Mouse (Mus musculus): ENCODE data around the gene Oaz1. TPM values are rescaled to one million over a fixed set of nuclear protein-coding genes. Genes with fewer than 3 reads are reported as not detected.
A peak's percentile ranks its signal among the peaks of the same experiment; 100 is the strongest.

Oaz1 gene
- polyA plus RNA-seq, 1 experiment from 2014 or later: 2,064 TPM

GRCm38 (mm10) chr10:80831136-80831535 lies 4.7 kb downstream of the Oaz1 start:
- no peaks in the 10 kb centered on the region for H3K9me3 ChIP-seq
- DNase-seq (ENCODE audit: low spot score): peak; percentile 91
- H3K27ac ChIP-seq: no peak overlapping the region
- peaks cover 40% of the 10 kb centered on the region for H3K27me3 ChIP-seq (ENCODE audit: insufficient read depth, poor library complexity, severe bottlenecking)
- peaks cover 29% of the 10 kb centered on the region for H3K36me3 ChIP-seq
- H3K4me3 ChIP-seq: peak overlapping the region; percentile 20; the same call in 1 of the 2 replicates
- peaks cover 77% of the 10 kb centered on the region for H3K4me1 ChIP-seq
- WGBS: 3% methylated on average over 9 of the region's 9 CpGs

DNA sequence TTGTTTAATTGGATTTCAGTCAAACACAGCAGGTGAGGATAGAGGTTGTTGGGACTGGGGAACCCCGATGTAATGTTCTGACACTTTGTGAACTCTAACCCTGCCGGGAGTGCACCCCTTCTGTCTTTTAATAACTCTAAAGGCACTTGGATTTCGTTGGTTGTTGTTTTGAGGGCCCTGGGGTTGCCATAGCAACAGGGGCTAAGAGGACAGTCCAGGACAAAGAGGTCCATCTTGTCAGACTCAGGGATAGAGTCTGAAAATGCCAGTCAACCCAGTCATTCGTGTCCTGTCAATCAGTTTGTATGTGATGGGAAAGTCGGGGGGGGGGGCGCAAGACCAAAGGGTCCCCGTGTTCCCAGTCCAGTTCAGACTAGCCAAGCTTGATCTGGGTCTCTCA lies 6.4 kb downstream of the Oaz1 start:
- 65% methylated on average over 7 of the region's 7 CpGs for WGBS
- H3K4me3 ChIP-seq: no peak overlapping the region
- H3K9me3 ChIP-seq: no peaks in the 10 kb centered on the region
- H3K4me1 ChIP-seq: peaks cover 86% of the 10 kb centered on the region
- no peak overlapping the region for H3K27ac ChIP-seq
- DNase-seq (ENCODE audit: low spot score): no peak
- H3K27me3 ChIP-seq (ENCODE audit: insufficient read depth, poor library complexity, severe bottlenecking): peaks cover 54% of the 10 kb centered on the region
- H3K36me3 ChIP-seq: peaks cover 28% of the 10 kb centered on the region

DNA sequence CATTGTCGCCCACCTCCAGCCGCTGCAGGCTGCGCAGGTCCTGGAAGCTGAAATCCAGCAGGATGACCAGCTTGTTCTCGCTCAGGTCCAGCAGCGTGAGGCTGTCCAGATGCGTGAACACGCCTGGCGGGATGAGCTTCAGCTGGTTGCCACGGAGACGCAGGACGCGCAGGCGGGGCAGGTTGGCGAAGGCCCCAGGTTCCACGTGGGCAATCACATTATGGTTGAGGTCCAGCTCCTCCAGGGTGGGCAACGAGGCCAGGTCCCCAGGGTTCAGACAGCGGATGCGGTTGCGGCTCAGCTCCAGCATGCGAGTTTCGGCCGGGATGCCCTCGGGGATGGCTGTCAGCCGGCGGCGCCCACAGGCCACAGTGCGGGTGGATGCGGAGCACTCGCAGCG lies 9.2 kb downstream of the Oaz1 start:
- Histone ChIP-seq H3K9me3 (no peaks in the 10 kb centered on the region), H3K27me3 (ENCODE audit: insufficient read depth, poor library complexity, severe bottlenecking) (peaks cover 57% of the 10 kb centered on the region), H3K36me3 (0 out of 2 replicates have a peak, but pooled peaks cover 2% of the 10 kb centered on the region), H3K27ac (peak overlapping the region; percentile 52; the same call in 1 of the 2 replicates), H3K4me1 (peaks cover 70% of the 10 kb centered on the region), H3K4me3 (peak overlapping the region; percentile 38)
- no peak for DNase-seq (ENCODE audit: low spot score)
- 47% methylated on average over 30 of the region's 30 CpGs for WGBS

DNA sequence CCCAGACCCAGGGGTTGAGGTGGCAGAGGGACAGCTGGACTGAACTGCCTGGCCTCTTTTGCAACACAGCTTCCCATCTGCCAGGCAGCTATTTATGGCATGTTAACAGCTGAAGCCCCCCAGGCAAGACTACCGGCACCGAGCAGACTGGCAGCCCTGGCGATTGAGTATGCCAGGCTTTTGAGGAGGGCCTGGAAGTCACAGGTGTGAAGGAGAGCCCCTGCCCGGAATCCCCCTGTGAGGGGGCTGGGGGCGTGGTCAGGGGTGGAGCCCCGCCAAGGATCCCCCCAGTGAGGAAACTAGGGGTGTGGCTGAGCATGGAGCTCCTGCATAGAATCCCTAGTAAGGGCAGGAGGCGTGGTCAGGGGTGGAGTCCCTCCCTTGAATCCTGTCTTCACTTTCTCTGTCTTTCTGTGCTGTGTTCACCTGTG lies 10.5 kb downstream of the Oaz1 start:
- H3K9me3 ChIP-seq: no peaks in the 10 kb centered on the region
- peaks cover 71% of the 10 kb centered on the region for H3K27me3 ChIP-seq (ENCODE audit: insufficient read depth, poor library complexity, severe bottlenecking)
- H3K27ac ChIP-seq: peak overlapping the region; percentile 68; the same call in 1 of the 2 replicates
- H3K36me3 ChIP-seq: no peaks in the 10 kb centered on the region
- no peak for DNase-seq (ENCODE audit: low spot score)
- H3K4me1 ChIP-seq: peaks cover 57% of the 10 kb centered on the region
- WGBS: 38% methylated on average over 7 of the region's 7 CpGs
- peak overlapping the region; percentile 13 for H3K4me3 ChIP-seq

- DNase-seq (ENCODE audit: low spot score): no peak
- Histone ChIP-seq H3K4me1 (peaks cover 48% of the 10 kb centered on the region), H3K9me3 (no peaks in the 10 kb centered on the region), H3K27ac (peak overlapping the region; percentile 68), H3K27me3 (ENCODE audit: insufficient read depth, poor library complexity, severe bottlenecking) (peaks cover 73% of the 10 kb centered on the region), H3K4me3 (peak overlapping the region; percentile 13; the same call in 1 of the 2 replicates), H3K36me3 (no peaks in the 10 kb centered on the region)
- 18% methylated on average over 2 of the region's 2 CpGs for WGBS
Observed at GRCm38 (mm10) chr10:80837827-80838226, 11.4 kb downstream of the Oaz1 start.

DNA sequence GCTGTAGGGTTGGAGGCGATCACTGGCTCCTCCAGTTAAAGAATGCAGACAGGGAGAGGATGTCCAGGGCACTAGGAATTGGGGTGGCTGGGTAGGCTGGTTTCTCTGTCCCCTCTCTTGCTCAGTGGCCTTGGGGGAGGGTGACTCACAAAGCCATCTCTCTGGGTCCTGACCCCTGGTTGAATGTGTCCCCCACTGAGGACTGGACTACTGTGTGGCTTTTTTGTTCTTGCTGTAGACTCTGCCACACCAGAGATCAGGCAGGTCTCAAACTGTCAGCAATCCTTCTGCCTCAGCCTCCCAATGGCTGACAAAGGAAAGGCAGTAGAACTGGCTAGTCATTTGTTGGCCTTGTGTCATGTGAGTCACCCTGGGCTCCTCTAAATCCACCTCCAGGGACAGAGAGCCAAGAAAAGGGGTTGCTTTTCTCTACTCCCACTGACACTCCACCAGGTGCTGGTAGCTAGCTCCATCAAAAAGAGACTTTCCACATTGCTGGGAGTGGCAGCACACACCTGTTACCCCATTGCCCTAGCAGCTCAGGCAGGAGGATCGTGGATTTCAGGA lies 12.0 kb downstream of the Oaz1 start:
- Histone ChIP-seq H3K27me3 (ENCODE audit: insufficient read depth, poor library complexity, severe bottlenecking) (peaks cover 73% of the 10 kb centered on the region), H3K4me3 (0 out of 2 replicates have a peak overlapping the region, but pooled peaks have one; percentile 13), H3K36me3 (no peaks in the 10 kb centered on the region), H3K9me3 (no peaks in the 10 kb centered on the region), H3K27ac (peak overlapping the region; percentile 68; the same call in 1 of the 2 replicates), H3K4me1 (peaks cover 45% of the 10 kb centered on the region)
- 57% methylated on average over 2 of the region's 2 CpGs for WGBS
- no peak for DNase-seq (ENCODE audit: low spot score)

GRCm38 (mm10) chr10:80839848-80840247 lies 13.4 kb downstream of the Oaz1 start:
- peaks cover 45% of the 10 kb centered on the region for H3K4me1 ChIP-seq
- no peaks in the 10 kb centered on the region for H3K9me3 ChIP-seq
- WGBS: 55% methylated on average over 6 of the region's 6 CpGs
- H3K4me3 ChIP-seq: no peak overlapping the region
- DNase-seq (ENCODE audit: low spot score): no peak
- H3K36me3 ChIP-seq: no peaks in the 10 kb centered on the region
- no peak overlapping the region for H3K27ac ChIP-seq
- H3K27me3 ChIP-seq (ENCODE audit: insufficient read depth, poor library complexity, severe bottlenecking): peaks cover 73% of the 10 kb centered on the region

DNA sequence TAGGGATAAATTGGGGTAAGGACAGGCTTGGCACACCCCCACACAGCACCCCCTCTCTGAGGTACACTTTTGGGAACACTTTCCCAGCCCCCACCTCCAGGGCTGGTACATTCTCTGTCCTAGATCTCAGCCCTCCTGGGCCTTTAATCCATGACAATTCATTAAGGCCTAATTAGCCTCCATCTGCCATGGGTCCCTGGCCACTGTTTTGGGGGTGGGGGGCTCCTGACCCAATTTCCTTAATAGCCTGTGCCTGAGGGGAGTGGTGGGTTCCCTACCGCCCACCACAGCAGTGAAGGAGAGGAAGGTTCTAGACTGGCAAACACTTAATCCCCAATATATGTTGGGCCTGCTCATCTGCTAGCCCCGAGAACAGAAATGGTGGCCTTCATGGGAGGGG lies 15.2 kb downstream of the Oaz1 start:
- Histone ChIP-seq H3K36me3 (no peaks in the 10 kb centered on the region), H3K4me1 (peaks cover 38% of the 10 kb centered on the region), H3K9me3 (no peaks in the 10 kb centered on the region), H3K27ac (no peak overlapping the region), H3K27me3 (ENCODE audit: insufficient read depth, poor library complexity, severe bottlenecking) (peaks cover 72% of the 10 kb centered on the region), H3K4me3 (no peak overlapping the region)
- 63% methylated on average over 2 of the region's 2 CpGs for WGBS
- no peak for DNase-seq (ENCODE audit: low spot score)

GRCm38 (mm10) chr10:80842334-80842733 lies 15.9 kb downstream of the Oaz1 start:
- H3K36me3 ChIP-seq: no peaks in the 10 kb centered on the region
- no peaks in the 10 kb centered on the region for H3K9me3 ChIP-seq
- H3K4me1 ChIP-seq: peaks cover 32% of the 10 kb centered on the region
- no peak overlapping the region for H3K4me3 ChIP-seq
- DNase-seq (ENCODE audit: low spot score): no peak
- WGBS: 76% methylated on average over 15 of the region's 15 CpGs
- H3K27ac ChIP-seq: no peak overlapping the region
- H3K27me3 ChIP-seq (ENCODE audit: insufficient read depth, poor library complexity, severe bottlenecking): peaks cover 66% of the 10 kb centered on the region

DNA sequence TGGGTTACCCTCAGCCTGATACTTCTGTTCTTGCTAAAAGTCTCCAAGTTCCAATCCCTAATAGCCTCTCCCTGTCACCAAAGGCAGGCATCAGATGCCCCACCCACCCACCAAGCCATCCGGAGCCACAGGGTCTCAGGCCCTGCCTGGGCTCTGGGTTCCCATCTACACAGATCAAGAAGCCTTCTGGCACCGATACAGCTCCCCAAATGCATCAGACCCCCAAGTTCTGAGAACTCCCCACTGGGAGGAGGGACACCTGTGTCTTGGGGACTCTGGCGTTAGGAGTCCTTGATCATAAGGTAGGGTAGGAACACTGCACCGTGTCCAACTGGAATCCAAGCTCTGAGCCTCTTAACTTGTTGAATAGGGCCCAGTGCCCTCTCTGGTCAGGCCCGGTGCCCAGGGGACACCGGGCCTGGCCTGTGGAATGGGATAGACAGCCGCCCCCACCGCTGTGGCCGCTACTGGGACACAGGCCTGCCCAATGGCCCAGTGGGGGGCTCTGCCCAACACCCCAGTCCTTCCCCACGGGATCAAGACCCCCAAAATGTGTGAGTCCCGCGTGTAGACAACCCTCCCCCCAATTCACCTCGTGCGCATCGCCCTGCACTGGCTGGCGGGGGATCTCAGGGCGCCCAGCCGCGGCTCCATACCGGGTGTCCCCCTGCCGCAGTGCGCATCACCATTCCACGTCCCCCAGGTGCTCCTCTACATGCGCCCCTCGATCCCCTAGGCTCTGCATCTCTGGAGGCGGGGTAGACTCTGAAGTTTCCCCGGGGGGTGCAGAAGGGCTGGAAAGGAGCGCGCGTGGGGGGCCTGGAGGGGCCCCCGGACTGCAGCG lies 16.9 kb downstream of the Oaz1 start:
- DNase-seq (ENCODE audit: low spot score): no peak
- WGBS: 9% methylated on average over 32 of the region's 32 CpGs
- Histone ChIP-seq H3K4me1 (peaks cover 22% of the 10 kb centered on the region), H3K9me3 (no peaks in the 10 kb centered on the region), H3K27me3 (ENCODE audit: insufficient read depth, poor library complexity, severe bottlenecking) (peaks cover 63% of the 10 kb centered on the region), H3K36me3 (no peaks in the 10 kb centered on the region), H3K27ac (peak overlapping the region; percentile 77), H3K4me3 (peak overlapping the region; percentile 63)

DNA sequence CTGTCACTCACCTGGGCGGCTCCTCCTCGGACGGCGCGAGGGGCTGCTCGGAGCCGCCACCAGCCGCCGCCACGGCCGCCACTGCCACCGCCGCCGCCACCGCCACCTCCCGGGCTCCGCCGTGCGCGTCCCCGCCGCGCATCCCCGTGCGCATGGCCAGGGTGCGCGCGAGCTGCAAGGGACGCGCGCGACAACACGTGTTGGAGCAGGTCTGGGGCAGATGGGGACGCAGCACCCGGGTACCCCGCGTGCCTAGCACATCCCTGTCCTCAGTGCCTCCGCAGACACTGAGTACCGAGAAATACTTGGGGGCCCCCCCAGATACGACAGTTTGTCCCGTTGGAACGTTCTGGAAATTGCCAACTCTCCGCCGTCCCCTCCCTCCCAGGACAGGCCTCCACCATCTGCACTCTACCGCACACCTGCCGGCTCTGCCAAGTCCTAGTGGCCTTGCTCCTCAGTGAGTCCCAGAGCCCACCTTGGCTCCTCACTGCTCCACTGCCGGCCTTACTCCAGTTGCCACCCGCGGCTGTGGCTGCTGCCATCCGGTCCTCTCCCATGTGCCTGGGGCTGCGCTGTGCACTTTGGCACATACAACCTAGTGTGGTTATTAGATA lies 17.6 kb downstream of the Oaz1 start, which contains the start of gene Lingo3:
Gene Lingo3 (minus strand): TSS at position 109 of the 617 bp plus-strand sequence.
- peak within 1 kb of the TSS; percentile 63 for H3K4me3 ChIP-seq
- no peak for DNase-seq (ENCODE audit: low spot score)
- no peaks in the 10 kb centered on the region for H3K36me3 ChIP-seq
- peak within 1 kb of the TSS; percentile 77 for H3K27ac ChIP-seq
- H3K27me3 ChIP-seq (ENCODE audit: insufficient read depth, poor library complexity, severe bottlenecking): peaks cover 63% of the 10 kb centered on the region
- H3K4me1 ChIP-seq: peaks cover 26% of the 10 kb centered on the region
- no peaks in the 10 kb centered on the region for H3K9me3 ChIP-seq
- WGBS: 6% methylated on average over 43 of the region's 51 CpGs

DNA sequence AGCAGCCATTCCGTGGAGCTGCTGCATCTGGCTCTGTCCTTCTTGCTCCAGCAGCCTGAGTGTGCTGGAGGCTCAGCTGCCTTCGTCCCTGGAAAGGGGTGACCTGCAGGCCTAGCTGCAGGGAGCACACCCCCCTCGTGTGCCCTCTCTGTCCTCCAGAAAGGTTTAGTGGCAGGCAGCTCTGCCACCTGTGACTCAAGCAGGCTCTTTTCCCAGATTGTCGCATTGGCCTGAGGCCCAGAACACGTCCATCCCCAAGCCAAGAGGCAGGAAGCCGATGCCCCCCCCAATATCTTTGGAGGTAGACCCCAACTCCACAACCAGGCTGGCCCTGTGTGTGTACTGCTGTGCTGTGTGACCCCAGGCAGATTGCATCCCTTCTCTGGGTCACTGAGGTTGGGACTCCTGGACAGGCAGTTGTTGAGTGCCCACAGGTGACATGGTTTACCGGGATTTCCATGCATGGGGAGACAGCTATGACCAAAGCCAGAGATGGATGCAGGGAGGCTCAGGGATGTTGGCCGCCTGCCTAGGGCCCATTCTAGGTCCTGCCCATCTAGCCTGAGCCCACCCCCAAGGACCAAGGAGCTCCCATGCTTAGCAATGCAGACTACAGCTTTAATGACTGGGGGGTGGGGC lies 18.7 kb downstream of the Oaz1 start:
- H3K4me1 ChIP-seq: peaks cover 29% of the 10 kb centered on the region
- H3K27ac ChIP-seq: no peak overlapping the region; the same call in 1 of the 2 replicates
- no peaks in the 10 kb centered on the region for H3K9me3 ChIP-seq
- no peak for DNase-seq (ENCODE audit: low spot score)
- peaks cover 63% of the 10 kb centered on the region for H3K27me3 ChIP-seq (ENCODE audit: insufficient read depth, poor library complexity, severe bottlenecking)
- WGBS: 56% methylated on average over 8 of the region's 8 CpGs
- H3K4me3 ChIP-seq: no peak overlapping the region
- peaks cover 3% of the 10 kb centered on the region; the same call in 1 of the 2 replicates for H3K36me3 ChIP-seq

Measured in heart, embryonic 10.5 days (tissue).